Mouse (Mus musculus) monocyte, adult 5-6 weeks (primary cell): Measurements from ENCODE around the gene Chrm3. TPM values are rescaled to one million over a fixed set of nuclear protein-coding genes. Genes with fewer than 3 reads are reported as not detected.
"Not testable (repeated sequence)": the region's sequence is repeated elsewhere in the genome, so short reads cannot be mapped to it uniquely, and the experiment has no call there.

Experiments
- ATAC-seq: fragments of 153-309, 156-312 bp; replicated peaks from 2 replicates; pipeline ENCODE4 v1.8.0; 2017; ENCODE audit warnings: mild to moderate bottlenecking; ENCODE audit not compliant: low TSS enrichment, insufficient number of reproducible peaks, severe bottlenecking, poor library complexity, low FRiP score
- total RNA-seq: library from RNA; stranded (forward); fragments of 200-1000, 200-491, 200-594 nt; gene quantifications from 3 replicates; pipeline ENCODE4 v1.2.3, GENCODE M21; 2017

Chrm3 gene
- total RNA-seq, 1 experiment from 2014 or later: 3.0 TPM

GRCm38 (mm10) chr13:9881930-9882329 is 478.7 kb downstream of the Chrm3 start:
- ATAC-seq: no peak

DNA sequence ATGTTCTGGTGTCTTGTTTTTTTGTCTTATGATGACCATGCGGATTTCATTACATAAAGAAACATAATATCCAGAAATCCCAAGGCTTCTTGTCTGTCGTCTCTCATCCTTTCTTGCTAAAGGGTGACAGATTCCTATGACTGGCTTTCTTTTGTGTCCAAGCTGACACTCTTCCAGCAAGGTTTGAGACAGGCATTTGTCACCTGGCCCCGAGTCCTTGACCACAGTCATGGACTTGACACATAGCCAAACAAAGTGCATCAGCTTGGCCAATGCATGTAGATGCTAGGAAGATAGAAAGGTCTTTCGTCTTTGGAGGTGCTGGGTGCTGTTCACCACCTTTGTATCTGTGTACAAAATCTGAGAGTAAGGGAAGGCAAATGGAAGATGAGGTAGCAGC is 480.2 kb downstream of the Chrm3 start:
- no peak for ATAC-seq

DNA sequence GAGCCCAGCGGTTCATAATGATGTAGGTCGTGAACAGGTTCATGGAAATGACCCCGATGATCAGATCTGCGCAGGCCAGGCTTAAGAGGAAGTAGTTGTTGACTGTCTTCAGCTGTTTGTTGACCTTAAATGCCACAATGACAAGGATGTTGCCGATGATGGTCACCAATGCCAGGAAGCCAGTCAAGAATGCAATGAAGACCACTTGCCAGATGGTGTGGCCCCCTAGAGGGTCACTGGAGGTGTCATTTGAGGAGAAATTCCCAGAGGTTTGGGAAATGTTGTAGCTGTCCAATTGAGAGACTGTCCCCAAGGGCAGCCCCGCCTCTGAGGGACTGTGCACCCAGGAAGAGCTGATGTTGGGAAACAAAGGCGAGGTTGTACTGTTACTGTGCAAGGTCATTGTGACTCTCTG is 482.0 kb downstream of the Chrm3 start:
- peak; percentile 59 for ATAC-seq

GRCm38 (mm10) chr13:9873377-9873776 is 487.3 kb downstream of the Chrm3 start:
- peak; percentile 82 for ATAC-seq

DNA sequence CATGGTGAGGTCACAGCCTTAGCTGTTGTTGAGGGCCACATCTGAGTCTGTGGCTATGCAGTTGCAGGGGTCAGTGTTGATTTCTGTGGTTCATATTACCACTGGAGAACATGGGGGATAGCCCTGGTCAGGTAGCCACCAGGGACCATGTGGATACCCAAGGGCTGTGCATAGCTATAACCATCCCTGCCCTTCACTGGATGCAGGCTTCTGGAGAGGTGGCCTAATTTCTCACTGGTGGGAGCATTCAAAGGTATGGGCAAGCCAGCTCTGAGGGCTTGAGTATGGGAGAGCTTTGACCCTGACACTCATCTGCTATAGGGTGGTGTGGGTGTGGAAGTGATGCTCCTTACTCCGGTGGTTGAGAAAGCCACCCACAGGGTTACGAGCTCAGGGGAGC is 494.5 kb downstream of the Chrm3 start:
- peak; percentile 13; the same call in 1 of the 2 replicates for ATAC-seq

- no peak for ATAC-seq
Observed at GRCm38 (mm10) chr13:9847515-9847914, 513.1 kb downstream of the Chrm3 start.

DNA sequence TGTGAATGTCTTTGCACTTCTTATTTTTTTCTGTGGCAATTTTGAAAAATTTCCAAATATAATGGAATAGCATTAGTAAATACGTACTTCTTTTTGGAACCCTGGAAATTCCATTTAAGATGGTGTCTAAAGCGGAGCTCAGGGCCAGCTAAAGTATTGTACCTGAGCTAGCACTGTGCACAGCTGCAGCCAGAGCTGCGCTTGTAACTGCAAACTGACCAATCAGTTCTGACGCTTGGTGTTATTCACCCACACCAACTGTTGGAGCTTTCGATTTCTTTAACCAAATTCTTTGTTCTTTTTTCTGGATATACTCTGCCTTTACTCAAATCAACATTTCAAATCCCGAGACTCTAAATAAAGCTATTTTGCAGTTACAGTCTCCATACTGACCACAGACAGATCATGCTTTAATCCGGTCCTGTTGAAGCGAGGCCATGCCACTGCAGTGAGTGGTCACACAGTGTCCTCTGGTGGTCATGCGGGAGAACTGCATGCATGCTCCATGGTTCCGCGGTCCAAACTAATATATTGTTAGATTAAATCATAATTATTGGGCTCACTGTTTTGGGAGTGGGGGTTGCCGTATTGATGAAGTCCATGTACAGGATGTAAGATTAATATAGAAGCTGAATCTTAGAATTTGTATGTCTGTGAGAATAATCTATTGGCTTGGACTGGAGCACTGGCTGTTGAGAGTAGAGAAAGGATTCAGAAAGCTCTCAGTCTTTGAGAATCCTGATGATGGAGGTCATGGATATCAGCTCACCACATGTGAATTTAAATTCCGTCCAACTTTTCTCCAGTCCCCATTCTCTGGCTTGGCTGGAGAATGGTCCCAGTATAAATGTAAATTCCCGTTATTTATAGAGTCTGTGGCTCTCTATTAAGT is 513.9 kb downstream of the Chrm3 start:
- ATAC-seq: peak; percentile 94

GRCm38 (mm10) chr13:9834146-9834679 is 526.4 kb downstream of the Chrm3 start:
- not testable (repeated sequence) for ATAC-seq

DNA sequence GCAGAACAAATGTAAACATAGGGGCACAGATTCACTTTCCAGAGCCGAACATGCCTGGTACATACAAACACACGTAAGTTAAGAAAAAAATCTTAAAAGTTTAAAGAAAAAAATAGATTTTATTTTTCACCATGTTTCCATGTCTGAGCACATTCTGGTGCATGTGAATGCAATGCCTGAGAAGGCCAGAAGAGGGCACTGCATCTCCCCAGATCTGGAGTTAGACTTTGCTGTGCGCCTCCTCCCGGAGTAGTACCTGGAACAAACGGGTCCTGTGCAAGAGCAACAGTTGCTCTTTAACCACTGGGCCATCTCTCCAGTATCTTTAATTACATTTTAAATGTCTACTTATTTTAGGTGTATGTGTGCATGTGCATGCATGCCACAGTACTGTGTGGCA is 534.4 kb downstream of the Chrm3 start:
- ATAC-seq: no peak
